Mouse (Mus musculus): ENCODE results near the gene Cd9.

Gene Cd9

DNA sequence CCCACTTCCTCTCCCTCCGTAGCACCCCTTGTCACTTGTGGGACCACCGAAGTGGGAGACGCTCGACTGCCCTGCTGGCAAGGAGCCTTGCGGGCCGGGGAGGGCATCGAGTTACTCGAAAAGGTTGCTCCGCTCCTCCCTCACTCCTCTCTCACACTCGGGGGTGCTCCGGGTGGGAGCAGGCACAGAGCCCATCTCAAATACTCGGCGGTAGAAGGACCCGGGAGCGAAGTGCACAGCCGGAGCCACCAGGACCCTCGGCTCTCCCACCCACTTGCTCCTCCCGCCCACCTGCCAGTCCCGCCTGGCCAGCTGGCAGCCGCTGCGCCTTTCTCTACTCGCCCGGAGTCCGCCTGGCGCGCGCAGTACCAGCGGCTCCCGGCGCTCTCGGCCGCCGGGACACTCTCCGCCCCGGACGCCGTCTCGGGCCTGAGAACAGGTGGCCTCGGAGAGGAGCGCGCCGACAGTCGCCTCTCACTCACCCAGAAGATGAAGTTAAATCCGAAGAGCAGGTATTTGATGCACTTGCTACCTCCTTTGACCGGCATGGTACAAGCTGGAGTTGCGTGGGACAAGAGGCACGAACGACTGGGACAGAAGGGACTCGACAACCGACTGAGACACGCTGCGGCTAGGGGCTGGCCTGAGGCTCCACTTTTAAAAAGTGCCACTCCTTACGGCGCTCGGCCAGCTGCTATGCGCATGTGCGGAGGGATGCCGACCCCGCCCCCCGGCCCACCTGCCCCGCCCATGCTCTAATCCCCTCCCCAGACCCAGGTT lies at the start of gene Cd9:
TSS of gene Cd9 (minus strand) at position 700 of the 780 bp plus-strand sequence.
- DNase-seq (ENCODE audit: low read depth, low spot score) = peak; percentile 71

- DNase-seq (ENCODE audit: low read depth, low spot score) = no peak
Observed at GRCm38 (mm10) chr6:125541296-125541695, 46.7 kb upstream of the Cd9 start.

DNA sequence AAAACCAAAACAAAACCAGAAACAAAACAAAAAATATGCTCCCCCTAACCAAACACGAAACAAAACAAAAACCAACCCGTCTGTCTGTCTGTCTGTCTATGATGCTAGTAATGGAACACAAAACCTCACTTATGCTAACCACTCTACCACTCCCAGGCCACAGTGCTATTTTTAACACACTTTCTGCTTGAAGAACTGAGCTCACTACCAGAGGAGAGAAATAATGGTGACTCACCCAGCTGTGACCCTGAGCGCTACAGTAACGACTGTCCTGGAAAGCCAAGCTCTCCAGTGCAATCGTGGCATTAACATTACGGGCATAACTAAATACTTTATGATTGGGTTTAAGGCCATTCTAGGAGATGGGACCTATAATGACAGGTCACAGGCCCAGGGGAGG lies 46.2 kb upstream of the Cd9 start:
- DNase-seq (ENCODE audit: low read depth, low spot score) = no peak

DNA sequence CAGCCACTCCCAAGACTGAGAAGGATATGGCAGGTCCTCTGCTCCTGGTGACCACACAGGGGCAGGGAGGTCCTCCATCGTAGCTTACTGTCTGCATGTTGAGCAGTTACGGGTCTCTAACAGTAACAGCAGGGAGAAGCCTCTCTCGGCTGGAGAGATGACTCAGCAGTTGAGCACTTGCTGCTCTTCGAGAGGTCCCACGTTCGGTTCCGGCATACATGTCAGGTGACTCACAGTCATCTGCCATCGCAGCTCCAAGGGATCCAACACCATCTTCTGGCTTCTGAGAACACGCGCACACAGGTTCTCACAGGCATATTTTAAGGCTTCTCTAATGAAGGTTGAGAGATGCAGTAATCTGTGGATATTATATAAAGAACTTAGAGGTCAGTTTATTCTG lies 45.6 kb upstream of the Cd9 start:
- no peak for DNase-seq (ENCODE audit: low read depth, low spot score)

DNA sequence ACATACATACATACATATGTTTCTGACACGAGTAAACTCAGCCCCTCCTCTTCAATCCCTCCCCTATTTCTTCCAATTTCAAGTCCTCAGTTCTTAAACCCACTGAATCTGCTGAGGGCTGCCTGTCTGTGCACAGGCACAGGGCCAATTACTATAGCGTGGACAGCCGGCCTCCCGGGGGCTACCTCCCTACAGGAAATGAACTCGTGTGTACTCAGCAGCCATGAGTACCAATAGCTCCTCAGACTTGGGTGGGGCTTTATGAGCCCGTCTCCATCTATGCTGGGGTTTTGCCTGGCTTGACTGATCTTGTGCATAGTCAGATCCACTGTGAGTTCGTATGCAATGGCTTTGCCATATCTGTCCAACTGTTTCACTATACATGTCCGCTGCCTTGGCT lies 44.8 kb upstream of the Cd9 start:
- no peak for DNase-seq (ENCODE audit: low read depth, low spot score)

GRCm38 (mm10) chr6:125538469-125538868 lies 43.9 kb upstream of the Cd9 start:
- no peak for DNase-seq (ENCODE audit: low read depth, low spot score)

- DNase-seq (ENCODE audit: low read depth, low spot score) = no peak
Observed at GRCm38 (mm10) chr6:125534990-125535389, 40.4 kb upstream of the Cd9 start.

GRCm38 (mm10) chr6:125533104-125533650 lies 38.6 kb upstream of the Cd9 start:
- DNase-seq (ENCODE audit: low read depth, low spot score) = no peak

DNA sequence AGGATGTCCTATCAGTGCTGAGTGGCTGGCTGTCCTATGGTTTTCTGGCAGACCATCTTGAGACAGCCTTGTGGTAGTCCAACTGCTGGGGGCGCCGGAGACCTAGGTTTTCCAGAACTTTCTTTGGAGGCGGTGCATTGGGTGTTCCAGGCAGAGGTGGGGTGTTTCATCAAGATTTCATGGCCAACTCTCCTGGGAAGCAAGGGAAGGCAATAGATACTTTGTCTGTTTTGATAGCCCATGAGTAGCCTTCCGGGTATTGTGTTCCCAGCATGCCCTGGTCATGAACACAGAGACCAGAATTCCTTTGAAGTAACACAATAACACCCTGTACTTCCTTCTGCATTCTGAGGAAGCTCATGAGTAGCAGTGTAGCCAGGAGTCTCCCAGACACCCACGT lies 34.9 kb upstream of the Cd9 start:
- DNase-seq (ENCODE audit: low read depth, low spot score) = no peak

DNA sequence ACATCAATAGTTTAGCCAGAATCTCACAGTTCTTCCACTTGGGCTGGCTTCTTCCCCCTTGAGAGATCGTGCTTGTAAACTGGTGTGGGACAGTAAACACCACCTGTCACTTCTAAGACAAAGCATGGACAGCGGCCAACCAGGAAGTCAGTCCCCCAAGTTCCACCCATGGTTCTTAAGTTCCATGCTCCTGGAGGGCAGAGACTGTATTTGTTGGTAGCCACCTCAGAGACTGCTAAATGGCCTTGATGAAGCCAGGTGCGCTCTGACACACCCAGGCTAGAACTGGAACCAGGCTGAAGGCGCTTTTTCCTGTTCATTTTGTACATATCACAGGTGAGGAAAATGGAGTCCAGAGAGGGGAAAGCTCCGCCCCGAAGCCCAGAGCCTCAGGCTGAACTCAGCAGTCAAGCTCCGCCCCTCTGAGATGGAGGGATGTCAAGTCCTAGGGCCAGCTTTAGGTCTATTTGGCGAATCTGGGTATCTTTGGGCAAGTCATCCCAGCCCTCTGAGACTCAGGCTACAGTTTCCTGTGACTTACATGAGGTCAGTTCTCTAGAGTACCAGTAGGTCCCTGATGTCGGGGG lies 34.1 kb upstream of the Cd9 start:
- no peak for DNase-seq (ENCODE audit: low read depth, low spot score)

DNA sequence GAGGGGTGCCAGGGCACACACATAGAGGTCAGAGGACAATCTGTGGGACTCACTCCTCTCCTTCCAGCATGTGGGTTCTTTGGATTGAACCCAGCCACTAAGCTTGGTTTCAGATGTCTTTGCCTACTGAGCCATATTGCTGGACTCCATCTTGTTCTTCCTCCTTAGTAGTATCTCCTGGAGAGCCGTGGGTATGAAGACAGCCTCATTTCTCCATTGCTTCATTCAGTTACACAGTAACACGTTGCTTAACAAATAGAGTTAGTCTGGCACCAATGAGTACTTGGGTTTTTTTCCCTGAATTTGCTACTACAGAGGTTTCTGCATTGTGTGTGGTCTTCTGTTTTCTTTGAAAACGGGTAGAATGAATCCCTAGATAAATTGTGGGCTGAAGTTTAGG lies 31.5 kb upstream of the Cd9 start:
- no peak for DNase-seq (ENCODE audit: low read depth, low spot score)

GRCm38 (mm10) chr6:125524027-125524426 lies 29.4 kb upstream of the Cd9 start:
- no peak for DNase-seq (ENCODE audit: low read depth, low spot score)

- no peak for DNase-seq (ENCODE audit: low read depth, low spot score)
Observed at GRCm38 (mm10) chr6:125521558-125522193, 27.1 kb upstream of the Cd9 start.

- no peak for DNase-seq (ENCODE audit: low read depth, low spot score)
Observed at GRCm38 (mm10) chr6:125515503-125516315, 21.1 kb upstream of the Cd9 start.

- no peak for DNase-seq (ENCODE audit: low read depth, low spot score)
Observed at GRCm38 (mm10) chr6:125512950-125513596, 18.5 kb upstream of the Cd9 start.

- DNase-seq (ENCODE audit: low read depth, low spot score) = no peak
Observed at GRCm38 (mm10) chr6:125511196-125511595, 16.6 kb upstream of the Cd9 start.

DNA sequence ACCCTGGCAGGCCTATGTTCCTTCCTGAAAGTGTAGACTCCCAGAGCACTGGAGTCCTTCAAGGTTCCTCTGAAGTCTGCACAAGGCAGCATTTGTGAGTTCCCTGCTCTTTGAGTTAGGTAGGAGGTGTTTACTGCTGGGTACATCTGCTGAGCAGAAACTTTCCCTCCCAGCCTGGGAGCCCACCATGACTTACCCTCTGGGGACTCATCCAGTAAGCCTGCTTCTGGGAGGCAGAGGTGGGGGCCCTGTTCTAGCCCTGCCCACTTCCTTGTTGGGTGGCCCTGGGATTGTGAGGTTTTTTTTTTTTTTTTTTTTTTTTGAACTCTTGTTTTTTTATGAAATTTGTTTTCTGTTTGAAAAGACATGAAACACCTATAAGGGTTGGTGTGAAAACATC lies 16.1 kb upstream of the Cd9 start:
- no peak for DNase-seq (ENCODE audit: low read depth, low spot score)

- no peak for DNase-seq (ENCODE audit: low read depth, low spot score)
Observed at GRCm38 (mm10) chr6:125509783-125510182, 15.2 kb upstream of the Cd9 start.

DNA sequence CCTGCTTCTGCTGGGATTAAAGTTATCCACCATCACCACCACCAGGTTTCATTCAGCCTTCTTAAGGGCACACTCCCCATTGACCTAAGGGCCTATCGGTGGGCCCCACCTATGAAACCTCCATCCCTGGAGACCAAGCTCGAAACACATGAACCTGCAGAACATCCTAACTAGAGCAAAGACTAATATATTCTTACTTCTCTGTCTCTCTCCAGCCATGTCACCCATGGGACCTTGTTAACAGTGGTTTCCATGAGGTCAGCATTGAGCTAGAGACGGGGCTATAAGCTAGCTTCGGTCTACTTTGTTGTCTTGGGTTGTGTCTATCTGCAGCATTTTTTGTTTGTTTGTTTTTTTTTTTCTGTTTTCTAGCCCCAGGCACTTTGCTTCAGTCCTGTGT lies 11.8 kb upstream of the Cd9 start:
- DNase-seq (ENCODE audit: low read depth, low spot score) = no peak

DNA sequence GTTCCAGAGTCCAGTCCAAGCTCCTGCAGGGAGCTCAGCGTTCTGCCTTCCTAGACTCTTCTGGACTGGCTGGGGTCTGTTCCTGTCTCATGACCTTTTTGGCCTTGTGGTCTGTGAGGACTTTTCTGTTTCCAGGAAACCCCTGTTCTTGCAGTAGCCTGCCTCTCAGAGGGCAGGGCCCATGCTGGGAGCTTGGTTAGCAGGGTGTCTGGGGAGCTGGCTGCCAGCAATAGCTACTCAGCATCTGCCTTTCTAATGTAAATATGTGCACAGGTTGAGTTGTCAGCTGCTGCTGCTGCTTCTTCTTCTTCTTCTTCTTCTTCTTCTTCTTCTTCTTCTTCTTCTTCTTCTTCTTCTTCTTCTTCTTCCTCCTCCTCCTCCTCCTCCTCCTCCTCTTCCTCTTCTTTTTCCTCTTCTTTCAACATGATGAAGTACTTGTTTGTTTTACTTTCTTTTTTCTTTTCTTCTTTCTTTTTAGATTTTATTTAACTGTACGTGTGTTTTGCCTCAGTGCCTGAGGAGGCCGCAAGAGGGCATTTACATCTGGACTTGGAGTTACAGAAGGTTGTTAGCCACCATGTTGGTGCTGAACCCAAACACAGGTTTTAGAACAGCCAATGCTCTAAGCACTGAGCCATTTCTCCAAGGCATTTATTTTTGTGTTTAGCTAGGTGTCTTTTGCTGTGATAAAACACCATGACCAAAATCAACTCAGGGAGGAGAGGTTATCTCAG lies 10.2 kb upstream of the Cd9 start:
- DNase-seq (ENCODE audit: low read depth, low spot score) = no peak

Measured in forelimb bud, embryonic 11.5 days (tissue).